Mouse (Mus musculus): ENCODE measurements around the gene Atp8b5.

Atp8b5 gene

DNA sequence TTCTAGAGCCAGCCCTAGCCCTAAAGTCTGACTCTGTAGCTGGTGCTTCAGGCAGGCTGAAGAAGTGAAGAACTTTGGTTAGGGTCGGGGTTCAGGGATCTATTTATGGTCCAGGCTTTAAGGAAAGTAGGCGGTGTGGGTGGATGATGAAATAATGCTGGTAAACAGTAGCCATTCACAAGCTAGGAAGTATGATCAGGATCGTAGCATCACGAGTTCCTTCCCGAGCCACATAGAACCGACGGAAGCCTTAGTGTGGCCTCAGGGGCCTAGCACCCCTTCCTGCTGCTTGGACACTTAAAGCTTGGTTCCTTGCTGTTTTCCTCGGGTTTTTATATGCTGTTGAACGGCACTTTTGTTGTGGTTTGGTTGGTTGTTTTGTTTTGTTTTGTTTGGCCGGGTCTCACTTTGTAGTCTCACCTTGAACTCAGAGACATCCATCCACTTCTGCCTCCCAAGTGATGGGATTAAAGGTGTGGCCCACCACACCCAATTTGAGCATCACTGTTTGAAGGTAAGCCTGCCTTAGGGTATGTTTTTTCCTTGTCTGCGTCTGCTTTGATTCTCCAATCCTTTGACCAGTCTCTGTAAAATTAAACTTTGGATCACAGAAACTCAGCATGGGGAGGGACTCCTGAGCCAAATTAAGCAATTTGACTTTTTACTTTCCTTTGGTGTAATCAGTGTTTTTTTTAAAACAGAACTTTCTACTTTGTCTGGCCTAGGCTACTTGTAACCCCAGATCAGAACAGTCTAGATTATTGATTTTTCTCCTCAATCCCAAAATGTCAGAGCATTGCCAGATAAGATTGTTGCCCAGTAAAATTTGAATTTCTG is 116.5 kb downstream of the Atp8b5 start:
- DNase-seq (ENCODE audit: low spot score), result no peak

DNA sequence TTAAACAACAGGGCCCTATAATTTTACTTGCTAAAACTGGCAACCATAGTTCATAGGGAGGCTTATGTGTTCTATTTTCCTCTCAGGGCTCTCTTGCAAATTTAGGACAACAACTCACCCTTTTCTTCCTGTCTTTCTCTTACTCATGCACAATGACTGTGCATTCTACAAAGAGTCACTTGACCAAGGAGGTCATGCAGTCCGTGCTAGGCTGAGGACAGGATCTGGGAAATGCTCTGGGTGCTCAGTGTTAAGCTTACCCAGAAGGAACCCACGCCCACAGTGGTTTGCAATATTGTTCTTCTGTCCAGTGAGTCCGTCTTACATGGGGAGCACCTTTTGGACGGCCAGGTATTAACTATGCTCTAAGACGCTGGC is 117.1 kb downstream of the Atp8b5 start:
- DNase-seq (ENCODE audit: low spot score), result no peak

DNA sequence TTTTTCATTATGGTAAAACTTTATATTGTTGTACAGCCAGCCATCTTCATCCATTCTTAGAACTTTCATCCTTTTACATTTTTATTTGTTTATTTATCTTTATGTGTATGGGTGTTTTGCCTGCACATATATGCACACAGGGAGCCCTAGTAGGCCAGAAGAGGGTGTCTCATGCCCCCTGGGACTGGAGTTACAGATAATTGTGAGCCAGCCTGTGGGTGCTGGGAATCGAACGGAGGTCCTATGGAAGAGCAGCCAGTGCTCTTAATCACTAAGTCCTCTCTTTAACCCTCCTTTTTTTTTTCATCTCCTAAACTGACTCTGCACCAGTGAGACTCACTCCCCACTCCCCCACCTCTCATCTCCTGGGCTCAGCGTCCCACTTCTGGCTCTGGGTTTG is 117.6 kb downstream of the Atp8b5 start:
- no peak for DNase-seq (ENCODE audit: low spot score)

DNA sequence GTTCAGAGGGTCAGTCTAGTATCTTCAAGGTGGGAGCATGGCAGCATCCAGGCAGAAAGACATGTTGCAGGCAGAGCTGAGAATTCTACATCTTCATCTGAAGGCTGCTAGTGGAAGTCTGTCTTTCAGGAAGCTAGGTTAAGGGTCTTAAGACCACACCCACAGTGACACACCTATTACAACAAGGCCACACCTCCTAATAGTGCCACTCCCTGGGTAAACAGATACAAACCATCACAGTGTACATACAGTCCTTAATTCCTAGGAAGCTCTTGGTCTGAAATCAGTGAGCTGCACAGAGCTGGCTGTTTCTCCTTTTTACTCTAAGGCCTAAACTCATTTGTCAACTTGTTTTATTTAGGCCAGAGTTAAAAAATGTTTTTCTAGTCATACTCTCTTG is 120.0 kb downstream of the Atp8b5 start:
- DNase-seq (ENCODE audit: low spot score), result no peak

GRCm38 (mm10) chr4:43389390-43389789 is 122.4 kb downstream of the Atp8b5 start:
- no peak for DNase-seq (ENCODE audit: low spot score)

- no peak for DNase-seq (ENCODE audit: low spot score)
Measured at GRCm38 (mm10) chr4:43389845-43390440, 123.0 kb downstream of the Atp8b5 start.

DNA sequence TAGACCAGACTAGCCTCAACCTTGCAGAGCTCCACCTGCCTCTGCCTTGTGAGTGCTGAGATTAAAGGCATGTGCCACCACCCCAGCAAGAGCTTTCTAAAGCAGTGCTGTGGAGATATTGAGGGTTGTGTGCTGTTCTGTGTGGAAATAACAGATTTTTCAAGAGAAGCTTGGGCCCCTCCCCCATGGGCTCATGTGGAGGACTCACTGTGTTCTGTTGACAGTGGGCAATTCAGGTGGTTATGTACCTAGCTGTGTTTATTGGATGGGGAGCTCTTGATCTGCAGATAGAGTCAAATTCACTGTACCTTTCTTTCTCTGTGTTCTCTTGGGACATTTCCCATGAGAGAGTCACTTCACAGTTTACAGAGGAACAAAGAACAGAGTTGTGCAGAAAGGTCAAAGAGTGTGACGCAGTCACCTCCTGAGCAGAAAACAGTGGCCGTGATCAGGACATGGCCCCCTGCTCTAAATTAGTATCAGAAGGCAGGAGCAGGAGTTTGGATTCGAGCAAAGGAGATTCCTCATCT is 124.6 kb downstream of the Atp8b5 start:
- no peak for DNase-seq (ENCODE audit: low spot score)

GRCm38 (mm10) chr4:43394345-43394891 is 127.5 kb downstream of the Atp8b5 start:
- peak; percentile 58 for DNase-seq (ENCODE audit: low spot score)

GRCm38 (mm10) chr4:43395147-43395546 is 128.2 kb downstream of the Atp8b5 start:
- DNase-seq (ENCODE audit: low spot score), result no peak

DNA sequence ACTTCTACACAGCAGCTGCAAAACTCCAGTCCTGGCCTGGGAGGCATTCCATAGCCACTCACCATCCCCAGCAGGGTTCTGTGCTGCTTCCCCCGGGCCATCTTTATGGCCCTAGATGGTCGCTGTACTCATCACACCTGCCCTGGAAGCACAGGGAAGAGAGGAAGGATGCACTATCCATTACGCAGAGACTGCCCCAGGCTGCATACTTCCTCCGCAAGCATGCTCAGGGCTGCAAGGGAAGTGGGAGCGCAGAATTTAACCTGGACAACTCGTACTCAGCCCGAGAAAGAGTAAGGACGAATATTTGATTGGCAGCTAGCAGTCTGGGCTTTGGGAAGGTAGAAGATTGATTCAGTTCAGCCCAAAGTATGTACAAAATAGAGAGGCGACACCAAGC is 128.9 kb downstream of the Atp8b5 start:
- DNase-seq (ENCODE audit: low spot score), result no peak

GRCm38 (mm10) chr4:43396381-43396780 is 129.4 kb downstream of the Atp8b5 start:
- no peak for DNase-seq (ENCODE audit: low spot score)

DNA sequence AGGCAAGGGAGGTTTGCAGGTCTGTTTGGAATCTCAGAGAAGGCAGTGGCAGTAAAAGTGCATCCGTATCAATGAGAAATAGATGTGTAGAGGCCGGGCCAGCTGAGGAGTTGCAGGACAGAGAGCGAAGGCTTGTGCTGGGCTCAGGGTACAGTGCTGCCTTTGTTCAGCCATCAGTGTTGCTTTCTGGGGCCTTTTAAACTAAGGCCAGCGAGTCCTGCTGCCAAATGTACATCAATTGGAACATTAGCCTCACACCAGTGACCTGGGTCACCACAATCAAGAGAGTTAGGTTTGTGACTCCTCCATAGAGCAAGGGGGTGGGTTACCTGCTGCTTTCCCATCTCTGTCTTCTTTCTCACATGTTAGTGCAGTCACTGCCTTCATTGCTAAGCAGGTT is 131.1 kb downstream of the Atp8b5 start:
- no peak for DNase-seq (ENCODE audit: low spot score)

- DNase-seq (ENCODE audit: low spot score), result no peak
Measured at GRCm38 (mm10) chr4:43398829-43399331, 131.9 kb downstream of the Atp8b5 start.

- no peak for DNase-seq (ENCODE audit: low spot score)
Measured at GRCm38 (mm10) chr4:43399391-43400131, 132.6 kb downstream of the Atp8b5 start.

DNA sequence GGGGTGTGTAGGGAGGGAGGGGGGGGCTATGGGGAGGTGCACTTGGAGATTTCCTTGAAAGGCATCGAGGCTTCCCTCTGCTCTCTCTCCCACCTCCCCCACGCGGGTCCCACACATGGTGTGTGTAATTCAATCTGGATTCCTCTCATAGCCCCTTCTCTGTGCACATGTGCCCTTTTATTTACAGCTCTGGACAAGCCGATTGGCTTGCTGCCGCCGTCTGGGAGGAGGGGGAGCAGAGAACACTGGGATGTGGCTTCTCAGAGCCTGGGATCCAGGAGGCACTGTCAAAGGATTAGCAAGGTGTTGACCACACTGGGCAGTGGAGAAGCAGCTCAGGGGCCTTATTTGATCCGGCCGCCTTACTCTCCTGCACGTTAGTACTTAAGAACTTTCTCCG is 134.0 kb downstream of the Atp8b5 start:
- no peak for DNase-seq (ENCODE audit: low spot score)

- no peak for DNase-seq (ENCODE audit: low spot score)
Measured at GRCm38 (mm10) chr4:43401486-43401885, 134.5 kb downstream of the Atp8b5 start.

DNA sequence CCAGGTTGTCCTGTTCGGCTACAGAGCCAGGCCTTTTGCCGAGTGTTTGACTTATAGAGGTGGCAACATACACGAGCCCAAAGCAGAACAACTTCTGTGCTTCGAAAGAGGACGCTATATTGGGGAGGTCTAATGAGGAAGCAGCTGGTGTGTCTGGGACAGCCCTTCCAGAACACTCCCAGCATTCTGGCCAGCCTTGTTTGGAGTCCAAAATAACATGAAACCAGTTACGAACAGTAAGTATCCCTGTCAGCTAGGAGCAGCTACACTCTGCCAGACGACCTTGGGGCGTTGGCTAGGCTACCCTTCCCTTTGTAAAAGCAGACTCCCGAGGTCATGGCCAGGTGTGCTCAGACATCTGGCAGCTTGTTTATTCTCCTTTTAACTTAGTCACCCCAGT is 135.3 kb downstream of the Atp8b5 start:
- DNase-seq (ENCODE audit: low spot score), result no peak

GRCm38 (mm10) chr4:43404697-43405096 is 137.7 kb downstream of the Atp8b5 start:
- DNase-seq (ENCODE audit: low spot score), result no peak

GRCm38 (mm10) chr4:43406162-43406971 is 139.4 kb downstream of the Atp8b5 start:
- DNase-seq (ENCODE audit: low spot score), result peak; percentile 53

DNA sequence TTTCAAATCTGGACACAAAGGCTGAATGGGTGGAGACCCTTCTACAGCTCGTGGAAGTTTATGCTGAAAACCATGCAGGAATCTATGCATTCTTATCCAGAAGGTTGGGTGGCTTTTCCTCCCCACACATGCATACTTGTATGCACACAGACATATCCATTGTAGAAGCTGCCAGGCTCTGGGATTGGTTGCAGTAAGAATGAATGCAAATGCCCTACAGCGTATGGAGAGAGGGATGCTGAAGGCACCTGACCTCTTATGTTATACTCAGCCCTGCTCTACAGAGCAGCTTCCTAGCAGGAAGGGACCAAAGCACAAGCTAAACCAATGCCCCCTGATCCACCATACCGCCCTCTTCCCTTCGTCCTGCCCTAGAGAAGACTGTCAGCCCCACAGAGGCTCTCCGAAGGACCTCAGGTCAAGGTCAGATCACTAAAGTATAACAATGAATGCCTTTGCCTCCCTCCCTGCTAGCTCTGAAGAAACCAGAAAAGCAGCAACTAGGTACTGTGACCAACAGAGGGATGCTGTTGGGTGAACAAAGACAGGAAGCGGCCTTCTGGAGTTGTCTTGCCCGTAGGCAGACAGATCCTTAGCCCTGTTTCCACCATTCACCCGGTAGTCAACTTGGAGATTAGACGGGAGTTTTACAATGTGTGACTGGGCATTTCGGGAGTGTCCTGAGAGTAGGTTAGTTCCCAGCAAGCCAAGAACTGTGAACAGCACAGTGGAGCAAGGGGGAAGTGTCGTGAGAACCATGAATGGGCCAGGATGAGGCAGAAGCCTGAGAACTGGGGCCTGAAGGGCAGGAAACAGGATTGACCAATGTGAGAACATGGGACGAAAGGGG is 140.3 kb downstream of the Atp8b5 start:
- no peak for DNase-seq (ENCODE audit: low spot score)

Measured in urinary bladder, postnatal 25 days (tissue).